Mouse (Mus musculus): ENCODE measurements at regions not wholly inside any gene's neighbourhood (a gene's known extent, or its start where the extent isn't known, plus 50 kb on each side); places are given as distances from the start of the nearest gene placed in this dataset.
A peak's percentile ranks its signal among the peaks of the same experiment; 100 is the strongest.

- no peak for DNase-seq (ENCODE audit: low spot score)
- Histone ChIP-seq H3K36me3 (ENCODE audit: control insufficient read depth, insufficient read depth, low read length) (no peaks in the 10 kb centered on the region), H3K27ac (replicated peaks; ENCODE audit: low read depth, low read length) (no peak overlapping the region), H3K4me3 (ENCODE audit: low read depth, low read length) (no peak overlapping the region), H3K9me3 (ENCODE audit: control insufficient read depth, low read length) (no peaks in the 10 kb centered on the region), H3K9ac (ENCODE audit: low read length) (no peak overlapping the region), H3K4me2 (ENCODE audit: low read depth, severe bottlenecking) (no peak overlapping the region), H3K27me3 (ENCODE audit: control insufficient read depth, insufficient read depth, low read length) (no peaks in the 10 kb centered on the region), H3K4me1 (ENCODE audit: control insufficient read depth, insufficient read depth, low read length) (no peaks in the 10 kb centered on the region; the same call in 1 of the 2 replicates)
- WGBS: 72% methylated on average over 4 of the region's 4 CpGs
- ATAC-seq (ENCODE audit: insufficient number of reproducible peaks, low FRiP score, low TSS enrichment, low read depth): no peak
Measured at GRCm38 (mm10) chr2:128386846-128387621, 204.0 kb upstream of the Spdye4c start.

GRCm38 (mm10) chr2:128387851-128388471, 203.0 kb upstream of the Spdye4c start:
- no peaks in the 10 kb centered on the region for H3K9me3 ChIP-seq (ENCODE audit: control insufficient read depth, low read length)
- H3K4me1 ChIP-seq (ENCODE audit: control insufficient read depth, insufficient read depth, low read length): peaks cover 3% of the 10 kb centered on the region; the same call in 1 of the 2 replicates
- 82% methylated on average over 8 of the region's 8 CpGs for WGBS
- H3K9ac ChIP-seq (ENCODE audit: low read length): no peak overlapping the region
- no peak overlapping the region for H3K4me3 ChIP-seq (ENCODE audit: low read depth, low read length)
- H3K27ac ChIP-seq (replicated peaks; ENCODE audit: low read depth, low read length): no peak overlapping the region
- no peaks in the 10 kb centered on the region for H3K36me3 ChIP-seq (ENCODE audit: control insufficient read depth, insufficient read depth, low read length)
- no peak for ATAC-seq (ENCODE audit: insufficient number of reproducible peaks, low FRiP score, low TSS enrichment, low read depth)
- no peaks in the 10 kb centered on the region for H3K27me3 ChIP-seq (ENCODE audit: control insufficient read depth, insufficient read depth, low read length)
- no peak overlapping the region for H3K4me2 ChIP-seq (ENCODE audit: low read depth, severe bottlenecking)
- no peak for DNase-seq (ENCODE audit: low spot score)

- Histone ChIP-seq H3K4me2 (ENCODE audit: low read depth, severe bottlenecking) (no peak overlapping the region), H3K9me3 (ENCODE audit: control insufficient read depth, low read length) (no peaks in the 10 kb centered on the region), H3K9ac (ENCODE audit: low read length) (no peak overlapping the region), H3K4me1 (ENCODE audit: control insufficient read depth, insufficient read depth, low read length) (peaks cover 7% of the 10 kb centered on the region; the same call in 1 of the 2 replicates), H3K36me3 (ENCODE audit: control insufficient read depth, insufficient read depth, low read length) (no peaks in the 10 kb centered on the region), H3K4me3 (ENCODE audit: low read depth, low read length) (no peak overlapping the region), H3K27me3 (ENCODE audit: control insufficient read depth, insufficient read depth, low read length) (no peaks in the 10 kb centered on the region), H3K27ac (replicated peaks; ENCODE audit: low read depth, low read length) (no peak overlapping the region)
- 44% methylated on average over 7 of the region's 7 CpGs for WGBS
- ATAC-seq (ENCODE audit: insufficient number of reproducible peaks, low FRiP score, low TSS enrichment, low read depth) (no peak), DNase-seq (ENCODE audit: low spot score) (no peak)
Measured at GRCm38 (mm10) chr2:128388883-128389470, 202.0 kb upstream of the Spdye4c start.

DNA sequence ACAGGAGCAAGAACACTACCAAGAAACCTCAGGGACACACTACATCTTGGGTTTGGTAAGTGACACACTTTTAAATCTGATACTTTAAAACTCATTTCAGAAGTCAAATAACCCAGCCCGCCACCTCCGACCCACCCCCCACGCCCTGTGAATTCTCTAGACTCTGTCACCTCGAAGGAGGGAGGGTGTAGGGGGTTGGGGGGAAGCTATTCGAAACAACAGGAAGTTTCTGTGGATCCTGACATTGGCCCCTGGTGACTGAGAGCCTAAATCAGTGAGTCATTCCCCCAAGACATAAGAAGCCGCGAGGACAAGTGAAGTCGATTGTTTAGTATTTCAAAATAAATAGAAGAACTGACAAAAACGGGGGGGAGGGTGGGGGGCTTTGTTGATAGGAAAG, 198.7 kb upstream of the Spdye4c start:
- Histone ChIP-seq H3K27ac (replicated peaks; ENCODE audit: low read depth, low read length) (no peak overlapping the region), H3K4me1 (ENCODE audit: control insufficient read depth, insufficient read depth, low read length) (peaks cover 11% of the 10 kb centered on the region; the same call in 1 of the 2 replicates), H3K4me3 (ENCODE audit: low read depth, low read length) (no peak overlapping the region), H3K9me3 (ENCODE audit: control insufficient read depth, low read length) (no peaks in the 10 kb centered on the region), H3K27me3 (ENCODE audit: control insufficient read depth, insufficient read depth, low read length) (no peaks in the 10 kb centered on the region), H3K4me2 (ENCODE audit: low read depth, severe bottlenecking) (peak overlapping the region; percentile 21; the same call in 1 of the 2 replicates), H3K9ac (ENCODE audit: low read length) (no peak overlapping the region), H3K36me3 (ENCODE audit: control insufficient read depth, insufficient read depth, low read length) (no peaks in the 10 kb centered on the region)
- DNase-seq (ENCODE audit: low spot score): no peak
- ATAC-seq (ENCODE audit: insufficient number of reproducible peaks, low FRiP score, low TSS enrichment, low read depth): no peak
- WGBS: 6% methylated on average over 9 of the region's 9 CpGs

DNA sequence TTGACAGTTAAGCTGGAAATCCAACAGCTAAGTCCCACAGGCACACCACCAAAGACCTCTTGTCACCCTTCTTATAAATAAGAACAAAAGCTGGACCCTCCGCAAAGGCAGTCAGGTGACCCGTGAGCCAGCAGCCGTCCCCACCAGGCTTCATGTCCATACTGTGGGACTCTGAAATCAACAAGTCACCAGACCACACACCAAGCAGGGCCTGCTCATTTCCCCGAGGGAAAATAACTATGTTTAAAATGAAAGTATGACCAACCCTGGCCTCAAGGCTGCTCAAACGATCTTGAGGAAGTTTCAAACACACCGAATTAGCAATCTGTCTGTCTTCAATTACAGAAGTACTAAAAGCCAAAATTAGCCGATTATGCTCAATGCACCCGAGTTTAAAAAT, 197.6 kb upstream of the Spdye4c start:
- H3K4me3 ChIP-seq (ENCODE audit: low read depth, low read length): no peak overlapping the region
- H3K4me1 ChIP-seq (ENCODE audit: control insufficient read depth, insufficient read depth, low read length): peaks cover 11% of the 10 kb centered on the region; the same call in 1 of the 2 replicates
- WGBS: 22% methylated on average over 8 of the region's 8 CpGs
- H3K36me3 ChIP-seq (ENCODE audit: control insufficient read depth, insufficient read depth, low read length): no peaks in the 10 kb centered on the region
- H3K4me2 ChIP-seq (ENCODE audit: low read depth, severe bottlenecking): no peak overlapping the region
- no peaks in the 10 kb centered on the region for H3K9me3 ChIP-seq (ENCODE audit: control insufficient read depth, low read length)
- DNase-seq (ENCODE audit: low spot score): no peak
- no peaks in the 10 kb centered on the region for H3K27me3 ChIP-seq (ENCODE audit: control insufficient read depth, insufficient read depth, low read length)
- no peak overlapping the region for H3K27ac ChIP-seq (replicated peaks; ENCODE audit: low read depth, low read length)
- H3K9ac ChIP-seq (ENCODE audit: low read length): no peak overlapping the region
- ATAC-seq (ENCODE audit: insufficient number of reproducible peaks, low FRiP score, low TSS enrichment, low read depth): no peak

GRCm38 (mm10) chr2:128393921-128394320, 197.1 kb upstream of the Spdye4c start:
- Histone ChIP-seq H3K4me1 (ENCODE audit: control insufficient read depth, insufficient read depth, low read length) (peaks cover 11% of the 10 kb centered on the region; the same call in 1 of the 2 replicates), H3K4me2 (ENCODE audit: low read depth, severe bottlenecking) (no peak overlapping the region), H3K9ac (ENCODE audit: low read length) (no peak overlapping the region), H3K9me3 (ENCODE audit: control insufficient read depth, low read length) (no peaks in the 10 kb centered on the region), H3K27me3 (ENCODE audit: control insufficient read depth, insufficient read depth, low read length) (no peaks in the 10 kb centered on the region), H3K36me3 (ENCODE audit: control insufficient read depth, insufficient read depth, low read length) (no peaks in the 10 kb centered on the region), H3K27ac (replicated peaks; ENCODE audit: low read depth, low read length) (no peak overlapping the region), H3K4me3 (ENCODE audit: low read depth, low read length) (no peak overlapping the region)
- DNase-seq (ENCODE audit: low spot score): no peak
- 78% methylated on average over 5 of the region's 5 CpGs for WGBS
- ATAC-seq (ENCODE audit: insufficient number of reproducible peaks, low FRiP score, low TSS enrichment, low read depth): no peak

- 56% methylated on average over 4 of the region's 4 CpGs for WGBS
- ATAC-seq (ENCODE audit: insufficient number of reproducible peaks, low FRiP score, low TSS enrichment, low read depth): peak; percentile 14; the same call in 1 of the 2 replicates
- no peak overlapping the region for H3K9ac ChIP-seq (ENCODE audit: low read length)
- no peak for DNase-seq (ENCODE audit: low spot score)
- H3K27ac ChIP-seq (replicated peaks; ENCODE audit: low read depth, low read length): no peak overlapping the region
- no peaks in the 10 kb centered on the region for H3K9me3 ChIP-seq (ENCODE audit: control insufficient read depth, low read length)
- no peak overlapping the region for H3K4me3 ChIP-seq (ENCODE audit: low read depth, low read length)
- no peak overlapping the region for H3K4me2 ChIP-seq (ENCODE audit: low read depth, severe bottlenecking)
- no peaks in the 10 kb centered on the region for H3K27me3 ChIP-seq (ENCODE audit: control insufficient read depth, insufficient read depth, low read length)
- peaks cover 11% of the 10 kb centered on the region; the same call in 1 of the 2 replicates for H3K4me1 ChIP-seq (ENCODE audit: control insufficient read depth, insufficient read depth, low read length)
- H3K36me3 ChIP-seq (ENCODE audit: control insufficient read depth, insufficient read depth, low read length): no peaks in the 10 kb centered on the region
Measured at GRCm38 (mm10) chr2:128395308-128396007, 195.6 kb upstream of the Spdye4c start.

DNA sequence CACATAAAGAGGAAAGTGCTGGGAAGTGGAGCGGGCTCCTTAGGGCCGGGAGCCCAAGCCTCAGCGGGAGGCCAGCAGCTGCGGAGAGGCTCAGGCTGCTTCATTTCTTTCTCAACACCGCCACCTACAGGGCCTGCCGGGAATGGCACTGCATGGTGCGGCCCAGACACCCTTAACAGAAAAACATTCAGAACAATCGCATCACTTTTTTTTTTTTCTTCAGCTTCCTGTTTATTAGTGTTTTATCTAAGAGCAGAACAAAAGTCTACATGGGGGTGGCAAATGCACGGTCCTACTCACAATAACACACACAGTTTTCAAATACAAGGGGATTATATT, 195.0 kb upstream of the Spdye4c start:
- Histone ChIP-seq H3K36me3 (ENCODE audit: control insufficient read depth, insufficient read depth, low read length) (no peaks in the 10 kb centered on the region), H3K4me3 (ENCODE audit: low read depth, low read length) (no peak overlapping the region), H3K9ac (ENCODE audit: low read length) (no peak overlapping the region), H3K27ac (replicated peaks; ENCODE audit: low read depth, low read length) (no peak overlapping the region), H3K27me3 (ENCODE audit: control insufficient read depth, insufficient read depth, low read length) (no peaks in the 10 kb centered on the region), H3K9me3 (ENCODE audit: control insufficient read depth, low read length) (no peaks in the 10 kb centered on the region), H3K4me2 (ENCODE audit: low read depth, severe bottlenecking) (no peak overlapping the region), H3K4me1 (ENCODE audit: control insufficient read depth, insufficient read depth, low read length) (peaks cover 11% of the 10 kb centered on the region; the same call in 1 of the 2 replicates)
- WGBS: 5% methylated on average over 9 of the region's 9 CpGs
- DNase-seq (ENCODE audit: low spot score): peak; percentile 98
- peak; percentile 71 for ATAC-seq (ENCODE audit: insufficient number of reproducible peaks, low FRiP score, low TSS enrichment, low read depth)
